Mouse (Mus musculus) large intestine, adult 2 months (tissue): Measurements from ENCODE around the gene Tmem221. TPM values are rescaled to one million over a fixed set of nuclear protein-coding genes. Genes with fewer than 3 reads are reported as not detected.
"Not testable (repeated sequence)": the region's sequence is repeated elsewhere in the genome, so short reads cannot be mapped to it uniquely, and the experiment has no call there.

Experiments used
- DNase-seq: peaks from one replicate; pipeline ENCODE4 v3.0.0-alpha.2; 2012; ENCODE audit warnings: low read depth, low spot score
- WGBS: fragments of 180-500 bp; shearing (Covaris S2); methylation state at CpG from one replicate; pipeline ENCODE4 v1.1.7; 2018; 5-methylcytosine and 5-hydroxymethylcytosine counted together
- polyA plus RNA-seq: library from polyadenylated mRNA; depleted of rRNA; stranded (reverse); fragments of >200 nt; gene quantifications from 2 replicates; pipeline ENCODE4 v1.2.3, GENCODE M21; 2012; rRNA removed

Tmem221 gene
- polyA plus RNA-seq, 1 experiment, result 1.0 TPM

GRCm38 (mm10) chr8:71519037-71519825 lies 39.4 kb downstream of the Tmem221 start:
- DNase-seq, result not testable (repeated sequence)

GRCm38 (mm10) chr8:71516786-71517185 lies 41.9 kb downstream of the Tmem221 start:
- DNase-seq, result no peak
- 14% methylated on average over 6 of the region's 6 CpGs for WGBS

More at GRCm38 (mm10) chr8:71519037-71519825, 39.4 kb downstream of the Tmem221 start:
- WGBS, result 22% methylated on average over 9 of the region's 10 CpGs

- WGBS, result 58% methylated on average over 5 of the region's 5 CpGs
- no peak for DNase-seq
These were observed 43.6 kb downstream of the Tmem221 start for GRCm38 (mm10) chr8:71515043-71515442.

- 53% methylated on average over 15 of the region's 15 CpGs for WGBS
- DNase-seq, result no peak
These were observed 45.5 kb downstream of the Tmem221 start for GRCm38 (mm10) chr8:71513018-71513754.

GRCm38 (mm10) chr8:71511644-71512043 lies 47.0 kb downstream of the Tmem221 start, which contains the start of gene Plvap:
Gene Plvap, minus strand, starts transcription at chr8:71511752.
- WGBS, result 35% methylated on average over 14 of the region's 14 CpGs
- DNase-seq, result no peak

GRCm38 (mm10) chr8:71509316-71509715 lies 49.4 kb downstream of the Tmem221 start:
- no peak for DNase-seq
- 25% methylated on average over 2 of the region's 2 CpGs for WGBS

GRCm38 (mm10) chr8:71507589-71508104 lies 51.0 kb downstream of the Tmem221 start:
- no peak for DNase-seq

GRCm38 (mm10) chr8:71505979-71506378 lies 52.7 kb downstream of the Tmem221 start:
- no peak for DNase-seq
- 40% methylated on average over 4 of the region's 4 CpGs for WGBS

More at GRCm38 (mm10) chr8:71507589-71508104, 51.0 kb downstream of the Tmem221 start:
- under 1% methylated on average over 61 of the region's 61 CpGs for WGBS

GRCm38 (mm10) chr8:71505326-71505725 lies 53.3 kb downstream of the Tmem221 start:
- WGBS, result 90% methylated on average over 4 of the region's 4 CpGs
- DNase-seq, result no peak

- 87% methylated on average over 4 of the region's 4 CpGs for WGBS
- no peak for DNase-seq
These were observed 54.3 kb downstream of the Tmem221 start for GRCm38 (mm10) chr8:71504349-71504748.

Other genes with a start within 250 kb of the Tmem221 start
- gene Use1, start 192.0 kb downstream of the Tmem221 start, polyA plus RNA-seq, result 82.1 and 104 TPM in 2 replicates
- gene Ocel1, start 187.6 kb downstream of the Tmem221 start, polyA plus RNA-seq, result 14.4 and 21.2 TPM in 2 replicates
- gene Nr2f6, start 176.9 kb downstream of the Tmem221 start, polyA plus RNA-seq, result 118 and 144 TPM in 2 replicates
- 5.9 and 9.0 TPM in 2 replicates for gene Ushbp1, start 163.1 kb downstream of the Tmem221 start, polyA plus RNA-seq
- gene Babam1, start 162.0 kb downstream of the Tmem221 start, polyA plus RNA-seq, result 106 and 114 TPM in 2 replicates
- 17.0 and 24.2 TPM in 2 replicates for gene Ankle1, start 152.9 kb downstream of the Tmem221 start, polyA plus RNA-seq
- gene Abhd8, start 95.2 kb downstream of the Tmem221 start, polyA plus RNA-seq, result 16.8 and 18.8 TPM in 2 replicates
- gene Mrpl34, start 93.9 kb downstream of the Tmem221 start, polyA plus RNA-seq, result 94.1 and 124 TPM in 2 replicates
- 78.5 and 80.9 TPM in 2 replicates for gene Dda1, start 89.7 kb downstream of the Tmem221 start, polyA plus RNA-seq
- gene Ano8, start 72.9 kb downstream of the Tmem221 start, polyA plus RNA-seq, result 7.3 and 8.9 TPM in 2 replicates
- 18.5 and 23.7 TPM in 2 replicates for gene Gtpbp3, start 70.8 kb downstream of the Tmem221 start, polyA plus RNA-seq
- 122 and 163 TPM in 2 replicates for gene Plvap, start 47.1 kb downstream of the Tmem221 start, polyA plus RNA-seq
- 0.05 TPM in 1 of 2 replicates, not detected in the other for gene Ccdc194, start 33.2 kb downstream of the Tmem221 start, polyA plus RNA-seq
- 114 and 131 TPM in 2 replicates for gene Bst2, start 21.4 kb downstream of the Tmem221 start, polyA plus RNA-seq
- gene Mvb12a, start 15.9 kb downstream of the Tmem221 start, polyA plus RNA-seq, result 144 and 164 TPM in 2 replicates
- not detected in 2 replicates for gene Nxnl1, start 7.7 kb upstream of the Tmem221 start, polyA plus RNA-seq
- gene Slc27a1, start 10.0 kb upstream of the Tmem221 start, polyA plus RNA-seq, result 19.4 and 25.6 TPM in 2 replicates
- 109 and 111 TPM in 2 replicates for gene Pgls, start 33.3 kb upstream of the Tmem221 start, polyA plus RNA-seq
- 3.3 and 4.1 TPM in 2 replicates for gene Fam129c, start 38.8 kb upstream of the Tmem221 start, polyA plus RNA-seq
- 45.0 and 68.0 TPM in 2 replicates for gene Colgalt1, start 52.1 kb upstream of the Tmem221 start, polyA plus RNA-seq
- 1.0 and 1.3 TPM in 2 replicates for gene Unc13a, start 112.9 kb upstream of the Tmem221 start, polyA plus RNA-seq
- 15.0 and 15.3 TPM in 2 replicates for gene Jak3, start 117.4 kb upstream of the Tmem221 start, polyA plus RNA-seq
- 12.1 and 17.2 TPM in 2 replicates for gene Insl3, start 130.3 kb upstream of the Tmem221 start, polyA plus RNA-seq
- gene B3gnt3, start 142.9 kb upstream of the Tmem221 start, polyA plus RNA-seq, result 69.3 and 160 TPM in 2 replicates
- 16.9 and 22.0 TPM in 2 replicates for gene Fcho1, start 166.8 kb upstream of the Tmem221 start, polyA plus RNA-seq